Mouse (Mus musculus): ENCODE measurements around the gene Cks1brt. TPM values are rescaled to one million over a fixed set of nuclear protein-coding genes. Genes with fewer than 3 reads are reported as not detected.

Gene Cks1brt
- not detected in 2 replicates for polyA plus RNA-seq (2012; ENCODE audit: low replicate concordance)

GRCm38 (mm10) chr8:85151624-85152023 is at the start of gene Cks1brt:
TSS of gene Cks1brt (plus strand) at chr8:85151924.

GRCm38 (mm10) chr8:85122995-85123394 is 28.7 kb upstream of the Cks1brt start, which contains the start of gene Zfp791:
TSS of gene Zfp791 (minus strand) at chr8:85123095.

Other genes with a start within 250 kb of the Cks1brt start
- 15.8 and 107 TPM in 2 replicates for gene Klf1, start 250.0 kb upstream of the Cks1brt start, polyA plus RNA-seq (2012; ENCODE audit: low replicate concordance)
- gene Dnase2a, start 243.4 kb upstream of the Cks1brt start, polyA plus RNA-seq (2012; ENCODE audit: low replicate concordance): 13.7 and 72.9 TPM in 2 replicates
- gene Mast1, start 214.6 kb upstream of the Cks1brt start, polyA plus RNA-seq (2012; ENCODE audit: low replicate concordance): 1.4 and 2.3 TPM in 2 replicates
- gene Rtbdn, start 204.9 kb upstream of the Cks1brt start, polyA plus RNA-seq (2012; ENCODE audit: low replicate concordance): not detected in 2 replicates
- gene Gm49661, start 182.5 kb upstream of the Cks1brt start, polyA plus RNA-seq (2012; ENCODE audit: low replicate concordance): not detected in 2 replicates
- gene Prdx2, start 182.3 kb upstream of the Cks1brt start, polyA plus RNA-seq (2012; ENCODE audit: low replicate concordance): 10.7 and 94.5 TPM in 2 replicates
- gene Rnaseh2a, start 182.2 kb upstream of the Cks1brt start, polyA plus RNA-seq (2012; ENCODE audit: low replicate concordance): 196 and 282 TPM in 2 replicates
- gene Junb, start 173.2 kb upstream of the Cks1brt start, polyA plus RNA-seq (2012; ENCODE audit: low replicate concordance): 324 and 1,538 TPM in 2 replicates
- gene Hook2, start 161.3 kb upstream of the Cks1brt start, polyA plus RNA-seq (2012; ENCODE audit: low replicate concordance): 6.5 and 8.4 TPM in 2 replicates
- gene Best2, start 137.4 kb upstream of the Cks1brt start, polyA plus RNA-seq (2012; ENCODE audit: low replicate concordance): not detected in 2 replicates
- 55.1 and 111 TPM in 2 replicates for gene Asna1, start 126.6 kb upstream of the Cks1brt start, polyA plus RNA-seq (2012; ENCODE audit: low replicate concordance)
- gene Trir, start 125.1 kb upstream of the Cks1brt start, polyA plus RNA-seq (2012; ENCODE audit: low replicate concordance): 260 and 442 TPM in 2 replicates
- 9.5 and 12.9 TPM in 2 replicates for gene Tnpo2, start 115.0 kb upstream of the Cks1brt start, polyA plus RNA-seq (2012; ENCODE audit: low replicate concordance)
- 20.6 and 23.5 TPM in 2 replicates for gene Fbxw9, start 91.9 kb upstream of the Cks1brt start, polyA plus RNA-seq (2012; ENCODE audit: low replicate concordance)
- gene Gm5741, start 83.9 kb upstream of the Cks1brt start, polyA plus RNA-seq (2012; ENCODE audit: low replicate concordance): 1.1 TPM in 1 of 2 replicates, not detected in the other
- gene Dhps, start 80.2 kb upstream of the Cks1brt start, polyA plus RNA-seq (2012; ENCODE audit: low replicate concordance): 31.6 and 110 TPM in 2 replicates
- gene Wdr83os, start 71.2 kb upstream of the Cks1brt start, polyA plus RNA-seq (2012; ENCODE audit: low replicate concordance): 5.6 and 16.3 TPM in 2 replicates
- gene Wdr83, start 70.6 kb upstream of the Cks1brt start, polyA plus RNA-seq (2012; ENCODE audit: low replicate concordance): 8.9 and 19.5 TPM in 2 replicates
- gene Man2b1, start 68.7 kb upstream of the Cks1brt start, polyA plus RNA-seq (2012; ENCODE audit: low replicate concordance): 27.4 and 79.7 TPM in 2 replicates
- not detected in 2 replicates for gene Zfp791, start 28.8 kb upstream of the Cks1brt start, polyA plus RNA-seq (2012; ENCODE audit: low replicate concordance)
- not detected in 2 replicates for gene Olfr371, start 74.1 kb downstream of the Cks1brt start, polyA plus RNA-seq (2012; ENCODE audit: low replicate concordance)
- gene Orc6, start 147.7 kb downstream of the Cks1brt start, polyA plus RNA-seq (2012; ENCODE audit: low replicate concordance): 0.11 and 5.3 TPM in 2 replicates
- gene Vps35, start 147.9 kb downstream of the Cks1brt start, polyA plus RNA-seq (2012; ENCODE audit: low replicate concordance): 1.5 and 4.9 TPM in 2 replicates
- 0.14 and 4.2 TPM in 2 replicates for gene Mylk3, start 234.4 kb downstream of the Cks1brt start, polyA plus RNA-seq (2012; ENCODE audit: low replicate concordance)

All from hematopoietic multipotent progenitor cell, adult 10-12 weeks (in vitro differentiated cells).